Mouse (Mus musculus) neural tube, embryonic 12.5 days (tissue): ENCODE data around the gene Mthfr. TPM values are rescaled to one million over a fixed set of nuclear protein-coding genes. Genes with fewer than 3 reads are reported as not detected.
"Not testable (repeated sequence)": the region's sequence is repeated elsewhere in the genome, so short reads cannot be mapped to it uniquely, and the experiment has no call there.

ENCODE experiments used
- ATAC-seq: fragments of 200-750 bp; cut with Nextera tagmentation; 2 replicates; pipeline ENCODE4 v1.8.0; 2017; ENCODE audit warnings: low read depth, mild to moderate bottlenecking, moderate TSS enrichment, moderate library complexity; ENCODE audit not compliant: low FRiP score
- H3K27ac ChIP-seq: fragments of 300-500 bp; sonication (generic); 2 replicates; pipeline ENCODE4 v1.5.1; 2016
- H3K27me3 ChIP-seq: fragments of 300-500 bp; sonication (generic); replicated peaks from 2 replicates; pipeline ENCODE4 v1.6.1; 2016; ENCODE audit warnings: mild to moderate bottlenecking
- H3K36me3 ChIP-seq: fragments of 300-500 bp; sonication (generic); 2 replicates; pipeline ENCODE4 v1.6.1; 2016; ENCODE audit warnings: mild to moderate bottlenecking
- H3K4me1 ChIP-seq: fragments of 300-500 bp; sonication (generic); 2 replicates; pipeline ENCODE4 v1.6.1; 2016
- H3K4me2 ChIP-seq: fragments of 300-500 bp; sonication (generic); replicated peaks from 2 replicates; pipeline ENCODE4 v1.6.1; 2016; ENCODE audit warnings: mild to moderate bottlenecking
- H3K4me3 ChIP-seq: fragments of 300-500 bp; sonication (generic); 2 replicates; pipeline ENCODE4 v1.5.1; 2016
- H3K9ac ChIP-seq: fragments of 300-500 bp; sonication (generic); 2 replicates; pipeline ENCODE4 v1.6.1; 2016; ENCODE audit warnings: mild to moderate bottlenecking
- H3K9me3 ChIP-seq: fragments of 300-500 bp; sonication (generic); 2 replicates; pipeline ENCODE4 v1.6.1; 2016; ENCODE audit warnings: mild to moderate bottlenecking
- WGBS: fragments of 180-500 bp; shearing (Covaris S2); methylation state at CpG from one replicate; pipeline ENCODE4 v1.1.7; 2016; 5-methylcytosine and 5-hydroxymethylcytosine counted together
- polyA plus RNA-seq: library from polyadenylated mRNA; unstranded; fragments of >200 nt; fragmentation: Nextera tagmentation; extraction: Ambion mirVana; gene quantifications from 2 replicates; pipeline ENCODE4 v1.2.1, GENCODE M21; 2016

Gene Mthfr
- polyA plus RNA-seq, 1 experiment from 2014 or later, result 30.7 TPM

DNA sequence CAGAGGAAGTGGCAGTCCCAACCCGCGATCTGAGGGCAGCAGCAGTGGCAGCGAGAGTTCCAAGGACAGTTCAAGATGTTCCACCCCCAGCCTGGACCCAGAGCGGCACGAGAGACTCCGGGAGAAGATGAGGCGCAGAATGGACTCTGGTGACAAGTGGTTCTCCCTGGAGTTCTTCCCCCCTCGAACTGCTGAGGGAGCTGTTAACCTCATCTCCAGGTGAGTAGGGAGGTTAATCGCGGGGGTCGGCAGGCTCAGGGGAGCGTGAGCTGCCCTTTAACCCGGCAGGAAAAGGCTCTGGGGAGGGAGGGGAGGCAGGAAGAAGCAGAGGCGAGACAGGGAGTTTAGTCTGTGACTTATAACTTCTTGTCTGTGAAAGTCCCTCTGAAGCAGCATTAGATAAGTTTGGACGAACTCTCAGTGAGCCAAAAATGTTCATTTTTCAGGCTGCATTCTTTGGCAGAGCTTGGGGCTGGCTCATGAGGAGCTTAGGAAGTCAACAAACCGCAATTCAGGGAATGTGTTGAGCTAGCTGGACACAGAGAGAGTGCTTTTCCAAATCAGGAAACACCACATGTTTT lies 2.8 kb downstream of the Mthfr start:
- Histone ChIP-seq H3K27ac (peak overlapping the region; percentile 68; the same call in 1 of the 2 replicates), H3K27me3 (no peaks in the 10 kb centered on the region), H3K9me3 (no peaks in the 10 kb centered on the region), H3K4me3 (peak overlapping the region; percentile 45), H3K4me1 (peaks cover 49% of the 10 kb centered on the region), H3K4me2 (peak overlapping the region; percentile 89), H3K36me3 (peaks cover 27% of the 10 kb centered on the region), H3K9ac (peak overlapping the region; percentile 64)
- 5% methylated on average over 16 of the region's 16 CpGs for WGBS
- ATAC-seq, result no peak

DNA sequence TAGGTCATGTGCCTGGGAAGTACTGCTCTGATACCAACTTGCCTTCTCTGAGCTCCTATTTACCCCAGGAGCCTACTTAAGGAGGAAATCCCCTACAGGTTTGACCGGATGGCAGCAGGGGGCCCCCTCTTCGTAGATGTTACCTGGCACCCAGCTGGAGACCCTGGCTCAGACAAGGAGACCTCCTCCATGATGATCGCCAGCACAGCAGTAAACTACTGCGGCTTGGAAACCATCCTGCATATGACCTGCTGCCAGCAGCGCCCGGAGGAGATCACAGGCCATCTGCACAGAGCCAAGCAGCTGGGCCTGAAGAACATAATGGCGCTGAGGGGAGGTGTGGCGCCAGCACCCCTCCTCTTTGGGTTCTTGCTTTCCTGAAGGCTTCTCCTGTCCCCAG lies 4.5 kb downstream of the Mthfr start:
- Histone ChIP-seq H3K4me2 (peak overlapping the region; percentile 89; the same call in 1 of the 2 replicates), H3K36me3 (peaks cover 36% of the 10 kb centered on the region), H3K4me1 (peaks cover 42% of the 10 kb centered on the region)
- 86% methylated on average over 7 of the region's 8 CpGs for WGBS
- not testable (repeated sequence) for H3K9ac ChIP-seq, H3K4me3 ChIP-seq, H3K9me3 ChIP-seq, H3K27ac ChIP-seq, H3K27me3 ChIP-seq, ATAC-seq

DNA sequence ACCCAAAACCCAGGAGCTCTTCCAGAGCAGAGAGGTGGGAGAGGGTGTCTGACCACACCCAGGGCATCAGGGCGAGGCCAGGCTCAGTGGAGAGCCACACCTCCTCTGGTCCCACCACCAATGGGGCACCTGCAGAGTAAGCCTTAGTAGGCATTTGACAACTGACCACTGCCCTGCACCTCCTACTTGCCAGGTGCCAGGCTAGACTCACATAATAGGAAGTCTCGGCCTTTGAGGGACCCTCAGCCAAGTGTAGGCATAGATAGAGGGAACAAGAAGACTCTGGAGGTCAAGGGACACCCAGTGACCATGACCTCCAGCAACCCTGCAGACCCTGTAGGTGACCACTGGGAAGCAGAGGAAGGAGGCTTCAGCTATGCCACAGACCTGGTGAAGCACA lies 5.2 kb downstream of the Mthfr start:
- no peaks in the 10 kb centered on the region for H3K9me3 ChIP-seq
- H3K9ac ChIP-seq, result no peak overlapping the region
- peaks cover 44% of the 10 kb centered on the region for H3K36me3 ChIP-seq
- no peak overlapping the region for H3K4me2 ChIP-seq
- WGBS, result 84% methylated on average over 2 of the region's 2 CpGs
- peaks cover 42% of the 10 kb centered on the region for H3K4me1 ChIP-seq
- H3K27me3 ChIP-seq, result no peaks in the 10 kb centered on the region
- no peak overlapping the region for H3K4me3 ChIP-seq
- no peak for ATAC-seq
- H3K27ac ChIP-seq, result no peak overlapping the region

DNA sequence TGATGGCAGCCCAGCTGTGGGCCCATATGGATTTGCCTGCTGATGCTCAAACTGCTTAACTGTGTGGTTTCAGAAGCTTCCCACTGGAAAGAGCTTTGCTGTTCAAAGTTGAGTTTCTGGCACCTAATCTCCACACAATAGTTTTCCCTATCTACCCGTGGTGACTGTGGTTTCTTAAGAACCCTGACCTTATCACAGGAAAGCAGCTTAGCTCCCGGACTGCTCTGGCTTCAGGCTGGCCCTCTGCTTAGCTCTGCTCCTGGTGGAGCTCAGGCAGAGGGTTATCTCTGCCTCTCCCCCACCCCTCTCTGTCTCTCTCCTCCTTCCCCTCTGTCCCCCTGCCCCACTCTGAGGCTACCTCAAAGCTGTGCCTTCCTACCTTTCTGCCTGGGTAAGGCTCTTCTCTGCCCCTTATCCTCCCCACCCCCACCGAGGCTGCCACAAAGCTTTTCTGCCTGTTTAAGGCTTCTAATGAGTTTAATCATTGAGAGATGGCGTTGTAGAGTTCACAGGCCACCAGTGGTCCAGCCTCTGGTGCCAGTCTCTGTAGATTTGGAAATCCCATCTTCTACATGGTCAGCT lies 7.7 kb downstream of the Mthfr start:
- H3K4me1 ChIP-seq, result peaks cover 18% of the 10 kb centered on the region
- H3K9ac ChIP-seq, result no peak overlapping the region
- 80% methylated on average over 4 of the region's 4 CpGs for WGBS
- no peak overlapping the region for H3K4me2 ChIP-seq
- H3K36me3 ChIP-seq, result peaks cover 67% of the 10 kb centered on the region
- ATAC-seq, result no peak
- no peaks in the 10 kb centered on the region for H3K9me3 ChIP-seq
- H3K27ac ChIP-seq, result no peak overlapping the region
- H3K27me3 ChIP-seq, result no peaks in the 10 kb centered on the region
- no peak overlapping the region for H3K4me3 ChIP-seq

DNA sequence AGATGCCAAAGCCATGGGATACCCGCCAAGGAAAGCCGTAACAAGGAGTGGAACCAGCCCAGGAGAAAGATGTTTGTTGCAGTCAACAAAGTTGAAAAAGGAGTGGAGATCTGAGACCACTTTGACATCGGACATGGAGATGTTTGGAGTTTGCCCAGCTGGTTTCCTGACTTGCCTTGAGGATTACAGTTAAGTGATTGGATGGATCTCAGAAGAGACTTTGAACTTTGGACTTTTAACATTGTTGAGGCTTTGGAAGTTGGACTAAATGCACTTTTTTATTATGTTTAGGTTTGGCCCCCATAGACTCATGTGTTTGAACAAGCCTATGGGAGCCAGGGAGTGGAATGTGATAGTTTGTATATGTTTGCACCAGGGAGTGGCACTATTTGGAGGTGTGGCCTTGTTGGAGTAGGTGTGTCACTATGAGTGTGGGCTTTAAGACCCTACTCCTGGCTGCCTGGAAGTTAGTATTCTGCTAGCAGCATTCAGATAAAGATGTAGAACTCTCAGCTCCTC lies 11.6 kb downstream of the Mthfr start:
- WGBS, result 95% methylated on average over 3 of the region's 3 CpGs
- not testable (repeated sequence) for H3K4me2 ChIP-seq, ATAC-seq, H3K27ac ChIP-seq, H3K9me3 ChIP-seq, H3K4me3 ChIP-seq, H3K27me3 ChIP-seq, H3K9ac ChIP-seq, H3K4me1 ChIP-seq
- H3K36me3 ChIP-seq, result peaks cover 82% of the 10 kb centered on the region

DNA sequence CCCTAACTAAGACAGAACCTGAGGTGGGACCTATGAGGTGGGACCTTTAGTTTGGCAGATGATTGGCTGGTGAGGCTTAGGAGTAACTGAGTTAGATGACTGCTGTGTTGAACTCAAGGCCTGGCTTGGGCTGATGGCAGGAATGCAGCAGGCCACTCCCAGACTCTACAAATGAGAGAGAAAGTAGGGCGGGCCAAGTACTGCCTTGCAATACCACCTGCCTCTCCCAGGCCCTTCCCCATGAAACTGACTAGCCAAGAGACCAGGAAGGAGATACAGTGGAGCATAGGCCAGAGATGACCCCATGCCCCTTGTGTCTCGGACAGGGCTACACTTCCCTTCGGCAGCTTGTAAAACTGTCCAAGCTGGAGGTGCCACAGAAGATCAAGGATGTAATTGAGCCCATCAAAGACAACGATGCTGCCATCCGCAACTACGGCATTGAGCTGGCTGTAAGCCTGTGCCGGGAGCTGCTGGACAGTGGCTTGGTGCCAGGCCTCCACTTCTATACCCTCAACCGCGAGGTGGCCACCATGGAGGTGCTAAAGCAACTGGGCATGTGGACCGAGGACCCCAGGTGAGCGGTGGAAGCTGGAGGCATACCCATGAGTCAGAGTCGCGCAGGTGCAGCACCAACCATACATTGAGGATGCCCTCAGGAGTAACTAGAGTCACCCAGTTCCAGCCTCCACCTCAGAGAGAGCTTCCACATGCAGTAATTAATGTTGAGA lies 12.3 kb downstream of the Mthfr start:
- Histone ChIP-seq H3K9me3 (no peaks in the 10 kb centered on the region), H3K4me2 (no peak overlapping the region), H3K27ac (no peak overlapping the region), H3K4me3 (no peak overlapping the region), H3K9ac (no peak overlapping the region), H3K27me3 (no peaks in the 10 kb centered on the region), H3K4me1 (no peaks in the 10 kb centered on the region), H3K36me3 (peaks cover 86% of the 10 kb centered on the region)
- ATAC-seq, result no peak
- WGBS, result 94% methylated on average over 13 of the region's 13 CpGs

DNA sequence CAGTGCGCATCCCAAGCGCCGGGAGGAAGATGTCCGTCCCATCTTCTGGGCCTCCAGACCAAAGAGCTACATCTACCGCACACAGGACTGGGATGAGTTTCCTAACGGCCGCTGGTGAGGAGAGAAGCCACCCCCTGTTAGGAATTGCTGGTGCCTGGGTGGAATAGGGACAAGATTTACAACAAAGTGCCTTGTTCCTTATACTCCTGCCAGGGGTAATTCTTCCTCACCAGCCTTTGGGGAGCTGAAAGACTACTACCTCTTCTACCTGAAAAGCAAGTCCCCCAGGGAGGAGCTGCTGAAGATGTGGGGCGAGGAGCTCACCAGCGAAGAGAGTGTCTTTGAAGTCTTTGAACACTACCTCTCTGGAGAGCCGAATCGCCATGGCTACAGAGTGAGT lies 13.0 kb downstream of the Mthfr start:
- Histone ChIP-seq H3K27me3 (no peaks in the 10 kb centered on the region), H3K9ac (no peak overlapping the region), H3K4me2 (no peak overlapping the region), H3K4me1 (no peaks in the 10 kb centered on the region), H3K9me3 (no peaks in the 10 kb centered on the region), H3K36me3 (peaks cover 92% of the 10 kb centered on the region), H3K4me3 (no peak overlapping the region), H3K27ac (no peak overlapping the region)
- 88% methylated on average over 11 of the region's 11 CpGs for WGBS
- no peak for ATAC-seq

DNA sequence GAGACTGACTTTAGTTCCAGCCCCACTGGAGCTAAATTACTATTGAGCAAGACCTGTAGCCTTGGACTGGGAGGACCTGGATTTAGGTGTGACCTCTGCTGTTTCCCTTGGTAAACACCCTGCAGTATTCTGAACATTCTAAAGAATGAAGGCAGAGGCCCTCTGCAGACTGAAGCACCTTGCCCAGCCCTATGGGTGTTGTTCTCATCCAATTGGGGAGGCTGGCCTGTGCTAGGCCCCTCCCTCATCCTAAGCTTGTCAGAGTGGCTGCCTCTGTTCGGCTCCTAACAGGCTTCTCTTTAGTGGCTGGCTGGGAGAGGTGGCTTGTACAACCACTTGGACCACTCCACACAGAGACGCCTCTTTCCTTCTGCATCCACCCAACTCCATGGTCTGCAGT lies 14.1 kb downstream of the Mthfr start:
- Histone ChIP-seq H3K4me3 (no peak overlapping the region), H3K27ac (no peak overlapping the region), H3K36me3 (peaks cover 98% of the 10 kb centered on the region), H3K4me1 (no peaks in the 10 kb centered on the region), H3K9me3 (no peaks in the 10 kb centered on the region), H3K9ac (no peak overlapping the region), H3K27me3 (no peaks in the 10 kb centered on the region), H3K4me2 (no peak overlapping the region)
- no peak for ATAC-seq
- 93% methylated on average over 2 of the region's 2 CpGs for WGBS

DNA sequence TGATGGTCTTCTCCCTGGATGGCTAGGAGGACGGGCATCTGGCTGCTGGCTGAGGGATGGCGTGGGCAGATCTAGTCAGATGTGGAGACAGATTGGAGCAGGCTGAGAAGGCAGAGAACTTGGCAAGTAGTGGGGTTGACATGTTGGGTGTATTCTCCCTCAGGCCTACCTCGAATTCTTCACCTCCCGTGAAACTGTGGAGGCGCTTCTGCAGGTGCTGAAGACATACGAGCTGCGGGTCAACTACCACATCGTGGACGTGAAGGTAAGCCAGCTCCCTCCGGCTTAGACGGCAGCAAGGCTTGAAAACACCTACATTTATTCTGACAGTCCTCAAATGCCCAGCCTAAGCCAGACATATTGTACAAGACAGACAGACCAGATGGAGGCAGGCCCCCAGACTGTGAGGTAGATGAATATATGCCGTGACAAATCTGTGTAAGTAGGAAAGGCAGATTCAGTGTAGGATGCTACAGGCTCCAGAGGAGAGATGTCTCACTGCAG lies 14.6 kb downstream of the Mthfr start:
- H3K36me3 ChIP-seq, result peaks cover 98% of the 10 kb centered on the region
- WGBS, result 95% methylated on average over 12 of the region's 12 CpGs
- no peaks in the 10 kb centered on the region for H3K27me3 ChIP-seq

DNA sequence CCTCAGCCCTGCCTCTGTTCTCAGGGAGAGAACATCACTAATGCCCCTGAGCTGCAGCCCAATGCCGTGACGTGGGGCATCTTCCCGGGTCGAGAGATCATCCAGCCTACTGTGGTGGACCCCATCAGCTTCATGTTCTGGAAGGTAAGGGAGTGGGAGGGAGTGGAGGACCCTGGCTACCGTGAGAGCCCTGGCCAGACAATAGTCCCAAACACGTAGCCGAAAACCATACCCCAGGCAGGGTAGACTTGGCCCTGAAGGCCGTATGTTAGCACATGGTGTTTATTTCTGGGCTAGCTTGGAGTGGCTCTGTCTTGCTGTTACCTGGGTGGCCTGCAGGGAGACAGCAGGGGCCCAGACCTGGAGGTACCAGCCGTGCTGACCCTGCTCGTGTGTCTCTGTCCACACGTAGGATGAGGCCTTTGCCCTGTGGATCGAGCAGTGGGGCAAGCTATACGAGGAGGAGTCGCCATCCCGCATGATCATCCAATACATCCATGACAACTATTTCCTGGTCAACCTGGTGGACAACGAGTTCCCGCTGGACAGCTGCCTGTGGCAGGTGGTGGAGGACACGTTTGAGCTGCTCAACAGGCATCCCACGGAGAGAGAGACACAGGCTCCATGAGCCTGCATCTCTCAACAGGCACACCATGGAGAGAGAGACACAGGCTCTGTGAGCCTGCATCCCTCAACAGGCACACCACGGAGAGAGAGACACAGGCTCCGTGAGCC lies 16.3 kb downstream of the Mthfr start:
- H3K9me3 ChIP-seq, result no peaks in the 10 kb centered on the region
- H3K4me1 ChIP-seq, result no peaks in the 10 kb centered on the region
- no peak for ATAC-seq
- no peak overlapping the region for H3K9ac ChIP-seq
- H3K27me3 ChIP-seq, result no peaks in the 10 kb centered on the region
- H3K4me3 ChIP-seq, result no peak overlapping the region
- no peak overlapping the region for H3K4me2 ChIP-seq
- H3K27ac ChIP-seq, result no peak overlapping the region
- WGBS, result 93% methylated on average over 21 of the region's 21 CpGs
- peaks cover 90% of the 10 kb centered on the region for H3K36me3 ChIP-seq

More for the DNA sequence above, 14.6 kb downstream of the Mthfr start:
- no peak for ATAC-seq
- Histone ChIP-seq H3K9ac (no peak overlapping the region), H3K27ac (no peak overlapping the region), H3K4me2 (no peak overlapping the region), H3K9me3 (no peaks in the 10 kb centered on the region), H3K4me1 (no peaks in the 10 kb centered on the region), H3K4me3 (no peak overlapping the region)

DNA sequence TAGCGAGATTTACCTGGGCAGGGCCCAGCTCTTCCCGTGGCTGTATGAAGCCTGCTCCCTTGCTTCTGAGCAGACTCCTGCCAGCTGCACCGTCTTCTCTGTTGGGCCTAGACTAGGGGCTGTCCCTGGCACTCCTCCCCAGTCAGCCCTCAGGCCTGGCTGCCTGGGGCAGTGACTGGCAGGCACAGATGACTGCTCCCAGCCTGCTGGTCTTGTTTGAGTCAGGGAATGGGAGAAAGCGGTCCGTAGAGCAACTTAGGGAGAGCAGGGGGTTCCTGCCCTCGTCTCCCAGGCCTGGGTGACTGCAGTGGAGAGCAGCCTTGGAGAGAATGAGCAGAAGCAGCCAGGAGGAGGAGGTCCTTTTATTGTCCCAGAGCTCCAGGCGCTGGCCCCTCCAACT lies 17.4 kb downstream of the Mthfr start:
- no peaks in the 10 kb centered on the region for H3K27me3 ChIP-seq
- H3K4me2 ChIP-seq, result no peak overlapping the region
- ATAC-seq, result no peak
- WGBS, result 87% methylated on average over 7 of the region's 7 CpGs
- H3K27ac ChIP-seq, result no peak overlapping the region
- no peak overlapping the region for H3K4me3 ChIP-seq
- no peaks in the 10 kb centered on the region for H3K9me3 ChIP-seq
- H3K4me1 ChIP-seq, result no peaks in the 10 kb centered on the region
- H3K36me3 ChIP-seq, result peaks cover 79% of the 10 kb centered on the region
- H3K9ac ChIP-seq, result no peak overlapping the region

DNA sequence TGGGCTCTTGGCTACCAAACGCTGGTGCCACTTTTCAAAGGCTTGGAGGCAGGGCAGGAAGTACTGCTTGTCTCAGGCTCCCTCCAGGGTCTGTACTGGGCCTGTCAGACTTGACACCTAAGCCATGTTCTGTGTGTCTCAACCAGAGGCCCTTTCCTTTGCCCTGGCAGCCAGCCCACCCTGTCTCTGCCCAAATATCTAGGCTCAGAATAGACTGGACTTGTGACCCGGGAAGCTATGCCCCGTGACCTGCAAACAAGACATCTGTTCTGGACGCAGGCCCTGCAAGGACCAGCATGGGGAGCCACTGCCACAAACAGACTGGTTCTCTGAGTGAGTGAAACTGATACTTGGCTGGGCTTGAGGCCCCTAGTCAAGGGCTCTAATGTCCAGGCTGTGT lies 17.9 kb downstream of the Mthfr start:
- Histone ChIP-seq H3K27me3 (no peaks in the 10 kb centered on the region), H3K4me1 (no peaks in the 10 kb centered on the region), H3K4me2 (no peak overlapping the region), H3K4me3 (no peak overlapping the region), H3K36me3 (peaks cover 73% of the 10 kb centered on the region), H3K9me3 (no peaks in the 10 kb centered on the region), H3K27ac (no peak overlapping the region), H3K9ac (no peak overlapping the region)
- no peak for ATAC-seq
- 93% methylated on average over 4 of the region's 4 CpGs for WGBS
